Mouse (Mus musculus): ENCODE measurements around the gene Taar1. TPM values are rescaled to one million over a fixed set of nuclear protein-coding genes. Genes with fewer than 3 reads are reported as not detected.

The Taar1 gene
- polyA plus RNA-seq, 1 experiment from 2014 or later: not detected

GRCm38 (mm10) chr10:23895376-23895775 lies 24.8 kb upstream of the Taar1 start:
- no peak for TF ChIP-seq CTCF (IDR thresholded peaks at IDR 0.05; ENCODE audit: low read depth)
- H3K4me2 ChIP-seq (replicated peaks; ENCODE audit: low read depth): peak overlapping the region; percentile 72; the same call in 1 of the 2 replicates
- no peaks in the 10 kb centered on the region for H3K9me3 ChIP-seq (ENCODE audit: control insufficient read depth)
- H3K36me3 ChIP-seq (ENCODE audit: control insufficient read depth, insufficient read depth): no peaks in the 10 kb centered on the region
- no peak for ATAC-seq
- WGBS: 70% methylated on average over 7 of the region's 7 CpGs
- H3K4me3 ChIP-seq (ENCODE audit: low read depth, low read length): no peak overlapping the region
- H3K9ac ChIP-seq (ENCODE audit: low read depth, low read length): no peak overlapping the region
- no peaks in the 10 kb centered on the region for H3K27me3 ChIP-seq (replicated peaks; ENCODE audit: control insufficient read depth, insufficient read depth, low read length)
- no peaks in the 10 kb centered on the region for H3K4me1 ChIP-seq (replicated peaks; ENCODE audit: control insufficient read depth, insufficient read depth, low read length)
- H3K27ac ChIP-seq (ENCODE audit: low read depth, low read length): no peak overlapping the region

- ATAC-seq: no peak
- Histone ChIP-seq H3K27ac (ENCODE audit: low read depth, low read length) (no peak overlapping the region), H3K9ac (ENCODE audit: low read depth, low read length) (no peak overlapping the region), H3K27me3 (replicated peaks; ENCODE audit: control insufficient read depth, insufficient read depth, low read length) (no peaks in the 10 kb centered on the region), H3K4me3 (ENCODE audit: low read depth, low read length) (no peak overlapping the region), H3K9me3 (ENCODE audit: control insufficient read depth) (no peaks in the 10 kb centered on the region), H3K4me2 (replicated peaks; ENCODE audit: low read depth) (no peak overlapping the region), H3K4me1 (replicated peaks; ENCODE audit: control insufficient read depth, insufficient read depth, low read length) (no peaks in the 10 kb centered on the region), H3K36me3 (ENCODE audit: control insufficient read depth, insufficient read depth) (no peaks in the 10 kb centered on the region)
- TF ChIP-seq CTCF (IDR thresholded peaks at IDR 0.05; ENCODE audit: low read depth): no peak
- WGBS: 93% methylated on average over 3 of the region's 3 CpGs
These were observed 19.0 kb upstream of the Taar1 start for GRCm38 (mm10) chr10:23901119-23901518.

- WGBS: 81% methylated on average over 1 of the region's 1 CpGs
- no peak for ATAC-seq
- Histone ChIP-seq H3K36me3 (ENCODE audit: control insufficient read depth, insufficient read depth) (no peaks in the 10 kb centered on the region), H3K27me3 (replicated peaks; ENCODE audit: control insufficient read depth, insufficient read depth, low read length) (no peaks in the 10 kb centered on the region), H3K4me2 (replicated peaks; ENCODE audit: low read depth) (no peak overlapping the region), H3K9me3 (ENCODE audit: control insufficient read depth) (no peaks in the 10 kb centered on the region), H3K9ac (ENCODE audit: low read depth, low read length) (no peak overlapping the region), H3K27ac (ENCODE audit: low read depth, low read length) (no peak overlapping the region), H3K4me3 (ENCODE audit: low read depth, low read length) (no peak overlapping the region), H3K4me1 (replicated peaks; ENCODE audit: control insufficient read depth, insufficient read depth, low read length) (no peaks in the 10 kb centered on the region)
- no peak for TF ChIP-seq CTCF (IDR thresholded peaks at IDR 0.05; ENCODE audit: low read depth)
These were observed 14.5 kb upstream of the Taar1 start for GRCm38 (mm10) chr10:23905661-23906060.

GRCm38 (mm10) chr10:23922468-23922867 lies 2.3 kb downstream of the Taar1 start:
- H3K9me3 ChIP-seq (ENCODE audit: control insufficient read depth): no peaks in the 10 kb centered on the region
- 35% methylated on average over 3 of the region's 3 CpGs for WGBS
- H3K4me3 ChIP-seq (ENCODE audit: low read depth, low read length): no peak overlapping the region
- H3K4me1 ChIP-seq (replicated peaks; ENCODE audit: control insufficient read depth, insufficient read depth, low read length): no peaks in the 10 kb centered on the region
- no peaks in the 10 kb centered on the region for H3K27me3 ChIP-seq (replicated peaks; ENCODE audit: control insufficient read depth, insufficient read depth, low read length)
- ATAC-seq: no peak
- H3K27ac ChIP-seq (ENCODE audit: low read depth, low read length): no peak overlapping the region
- H3K4me2 ChIP-seq (replicated peaks; ENCODE audit: low read depth): no peak overlapping the region
- H3K9ac ChIP-seq (ENCODE audit: low read depth, low read length): no peak overlapping the region
- TF ChIP-seq CTCF (IDR thresholded peaks at IDR 0.05; ENCODE audit: low read depth): no peak
- H3K36me3 ChIP-seq (ENCODE audit: control insufficient read depth, insufficient read depth): no peaks in the 10 kb centered on the region

GRCm38 (mm10) chr10:23923941-23924340 lies 3.8 kb downstream of the Taar1 start:
- Histone ChIP-seq H3K27me3 (replicated peaks; ENCODE audit: control insufficient read depth, insufficient read depth, low read length) (no peaks in the 10 kb centered on the region), H3K4me2 (replicated peaks; ENCODE audit: low read depth) (no peak overlapping the region), H3K36me3 (ENCODE audit: control insufficient read depth, insufficient read depth) (no peaks in the 10 kb centered on the region), H3K4me1 (replicated peaks; ENCODE audit: control insufficient read depth, insufficient read depth, low read length) (no peaks in the 10 kb centered on the region), H3K27ac (ENCODE audit: low read depth, low read length) (no peak overlapping the region), H3K9ac (ENCODE audit: low read depth, low read length) (no peak overlapping the region), H3K9me3 (ENCODE audit: control insufficient read depth) (no peaks in the 10 kb centered on the region), H3K4me3 (ENCODE audit: low read depth, low read length) (no peak overlapping the region)
- no peak for ATAC-seq
- TF ChIP-seq CTCF (IDR thresholded peaks at IDR 0.05; ENCODE audit: low read depth): no peak
- 84% methylated on average over 2 of the region's 2 CpGs for WGBS

GRCm38 (mm10) chr10:23937613-23938012 lies 17.5 kb downstream of the Taar1 start:
- 36% methylated on average over 4 of the region's 4 CpGs for WGBS
- Histone ChIP-seq H3K27ac (ENCODE audit: low read depth, low read length) (no peak overlapping the region), H3K36me3 (ENCODE audit: control insufficient read depth, insufficient read depth) (no peaks in the 10 kb centered on the region), H3K4me3 (ENCODE audit: low read depth, low read length) (no peak overlapping the region), H3K4me1 (replicated peaks; ENCODE audit: control insufficient read depth, insufficient read depth, low read length) (no peaks in the 10 kb centered on the region), H3K9ac (ENCODE audit: low read depth, low read length) (no peak overlapping the region), H3K4me2 (replicated peaks; ENCODE audit: low read depth) (no peak overlapping the region), H3K27me3 (replicated peaks; ENCODE audit: control insufficient read depth, insufficient read depth, low read length) (no peaks in the 10 kb centered on the region), H3K9me3 (ENCODE audit: control insufficient read depth) (no peaks in the 10 kb centered on the region)
- no peak for ATAC-seq
- no peak for TF ChIP-seq CTCF (IDR thresholded peaks at IDR 0.05; ENCODE audit: low read depth)

GRCm38 (mm10) chr10:23938312-23938711 lies 18.2 kb downstream of the Taar1 start, which contains the start of gene Taar2:
Gene Taar2 (plus strand): TSS chr10:23938572.
- no peaks in the 10 kb centered on the region for H3K9me3 ChIP-seq (ENCODE audit: control insufficient read depth)
- no peaks in the 10 kb centered on the region for H3K27me3 ChIP-seq (replicated peaks; ENCODE audit: control insufficient read depth, insufficient read depth, low read length)
- H3K27ac ChIP-seq (ENCODE audit: low read depth, low read length): no peak within 1 kb of the TSS
- no peak for ATAC-seq
- no peak within 1 kb of the TSS for H3K4me2 ChIP-seq (replicated peaks; ENCODE audit: low read depth)
- H3K4me3 ChIP-seq (ENCODE audit: low read depth, low read length): no peak within 1 kb of the TSS
- no peaks in the 10 kb centered on the region for H3K4me1 ChIP-seq (replicated peaks; ENCODE audit: control insufficient read depth, insufficient read depth, low read length)
- TF ChIP-seq CTCF (IDR thresholded peaks at IDR 0.05; ENCODE audit: low read depth): no peak
- 52% methylated on average over 6 of the region's 6 CpGs for WGBS
- H3K9ac ChIP-seq (ENCODE audit: low read depth, low read length): no peak within 1 kb of the TSS
- no peaks in the 10 kb centered on the region for H3K36me3 ChIP-seq (ENCODE audit: control insufficient read depth, insufficient read depth)
